Mouse (Mus musculus) bone marrow, adult 2 months (tissue): Measurements from ENCODE around the gene Ankrd6. TPM values are rescaled to one million over a fixed set of nuclear protein-coding genes. Genes with fewer than 3 reads are reported as not detected.
"Not testable (repeated sequence)": the region's sequence is repeated elsewhere in the genome, so short reads cannot be mapped to it uniquely, and the experiment has no call there.

Experiments
- H3K27ac ChIP-seq: fragments of 200-500 bp; 2 replicates; pipeline ENCODE4 v1.5.1; 2012; ENCODE audit warnings: low read depth, mild to moderate bottlenecking, control low read depth, inconsistent platforms, low read length; ENCODE audit not compliant: control insufficient read depth, poor library complexity, insufficient read depth
- H3K4me1 ChIP-seq: fragments of 200-500 bp; 2 replicates; pipeline ENCODE4 v1.6.1; 2011; ENCODE audit warnings: low read length; ENCODE audit not compliant: control insufficient read depth, insufficient read depth
- H3K4me3 ChIP-seq: fragments of 200-500 bp; replicated peaks from 2 replicates; pipeline ENCODE3; 2011; ENCODE audit warnings: mild to moderate bottlenecking, low read depth, low read length, control low read depth; ENCODE audit not compliant: control insufficient read depth
- CTCF ChIP-seq: fragments of 200-500 bp; IDR thresholded peaks from 2 replicates; pipeline ENCODE4 v1.5.1; 2011; ENCODE audit warnings: low read length, control low read depth; ENCODE audit not compliant: control insufficient read depth, insufficient read depth
- POLR2A ChIP-seq: fragments of 200-500 bp; IDR thresholded peaks from 2 replicates; pipeline ENCODE4 v1.6.1; 2011; ENCODE audit warnings: low read depth, mild to moderate bottlenecking, control low read depth, low read length, borderline replicate concordance; ENCODE audit not compliant: control insufficient read depth
- WGBS: fragments of 180-500 bp; shearing (Covaris S2); methylation state at CpG from one replicate; pipeline ENCODE4 v1.1.7; 2018; 5-methylcytosine and 5-hydroxymethylcytosine counted together
- polyA plus RNA-seq: library from polyadenylated mRNA; stranded (reverse); fragments of >200 nt; gene quantifications from 2 replicates; pipeline ENCODE4 v1.2.4, GENCODE M21; 2011; ENCODE audit warnings: low replicate concordance; ENCODE audit not compliant: missing spikeins, insufficient read depth, insufficient read length

Ankrd6 gene
- polyA plus RNA-seq, 1 experiment, result 2.2 TPM

- TF ChIP-seq CTCF (no peak), POLR2A (no peak)
- Histone ChIP-seq H3K4me1 (no peaks in the 10 kb centered on the region; the same call in 1 of the 2 replicates), H3K4me3 (no peak overlapping the region), H3K27ac (no peak overlapping the region; the same call in 1 of the 2 replicates)
- WGBS, result 89% methylated on average over 4 of the region's 4 CpGs
Measured at GRCm38 (mm10) chr4:32977331-32977730, 26.7 kb upstream of the Ankrd6 start.

GRCm38 (mm10) chr4:32964619-32965018 lies 14.0 kb upstream of the Ankrd6 start:
- 91% methylated on average over 19 of the region's 19 CpGs for WGBS

GRCm38 (mm10) chr4:32961394-32961793 lies 10.8 kb upstream of the Ankrd6 start:
- TF ChIP-seq CTCF, result no peak
- TF ChIP-seq POLR2A, result no peak
- WGBS, result 70% methylated on average over 3 of the region's 3 CpGs
- Histone ChIP-seq H3K27ac (no peak overlapping the region), H3K4me1 (no peaks in the 10 kb centered on the region; the same call in 1 of the 2 replicates), H3K4me3 (no peak overlapping the region)

More at GRCm38 (mm10) chr4:32964619-32965018, 14.0 kb upstream of the Ankrd6 start:
- H3K27ac ChIP-seq, H3K4me3 ChIP-seq, H3K4me1 ChIP-seq: not testable (repeated sequence)

- H3K27ac ChIP-seq, result no peak overlapping the region
- no peak overlapping the region for H3K4me3 ChIP-seq
- TF ChIP-seq POLR2A (no peak), CTCF (no peak)
- H3K4me1 ChIP-seq, result peaks cover 2% of the 10 kb centered on the region; the same call in 1 of the 2 replicates
- 55% methylated on average over 2 of the region's 2 CpGs for WGBS
Measured at GRCm38 (mm10) chr4:32956423-32956822, 5.8 kb upstream of the Ankrd6 start.

- H3K4me1 ChIP-seq, result peaks cover 2% of the 10 kb centered on the region; the same call in 1 of the 2 replicates
- H3K27ac ChIP-seq, result no peak overlapping the region
Measured at GRCm38 (mm10) chr4:32952681-32953080, 2.0 kb upstream of the Ankrd6 start.

GRCm38 (mm10) chr4:32951035-32951940 lies 647 bp upstream of the Ankrd6 start:
- Histone ChIP-seq H3K4me1 (peaks cover 2% of the 10 kb centered on the region; the same call in 1 of the 2 replicates), H3K4me3 (peak overlapping the region; percentile 30), H3K27ac (peak overlapping the region; percentile 14; the same call in 1 of the 2 replicates)
- 7% methylated on average over 34 of the region's 34 CpGs for WGBS
- TF ChIP-seq POLR2A, result no peak
- TF ChIP-seq CTCF, result no peak

More at GRCm38 (mm10) chr4:32952681-32953080, 2.0 kb upstream of the Ankrd6 start:
- no peak for TF ChIP-seq POLR2A
- no peak for TF ChIP-seq CTCF
- H3K4me3 ChIP-seq, result no peak overlapping the region
- 38% methylated on average over 7 of the region's 7 CpGs for WGBS

GRCm38 (mm10) chr4:32948696-32949095 lies 1.9 kb downstream of the Ankrd6 start:
- Histone ChIP-seq H3K27ac (no peak overlapping the region), H3K4me1 (peaks cover 2% of the 10 kb centered on the region; the same call in 1 of the 2 replicates), H3K4me3 (no peak overlapping the region)
- 36% methylated on average over 10 of the region's 10 CpGs for WGBS
- TF ChIP-seq CTCF (no peak), POLR2A (no peak)

GRCm38 (mm10) chr4:32947631-32948030 lies 3.0 kb downstream of the Ankrd6 start:
- Histone ChIP-seq H3K4me3 (no peak overlapping the region), H3K27ac (no peak overlapping the region), H3K4me1 (peaks cover 2% of the 10 kb centered on the region; the same call in 1 of the 2 replicates)
- 77% methylated on average over 4 of the region's 4 CpGs for WGBS
- TF ChIP-seq CTCF (no peak), POLR2A (no peak)
